Mouse (Mus musculus) inflammation-experienced regulatory T-cells, adult 6 months (primary cell): ENCODE data around the gene Rnf113a2. TPM values are rescaled to one million over a fixed set of nuclear protein-coding genes. Genes with fewer than 3 reads are reported as not detected.
A peak's percentile ranks its signal among the peaks of the same experiment; 100 is the strongest.

ENCODE experiments used
- ATAC-seq: one replicate; pipeline ENCODE4 v1.8.0; 2017
- polyA plus RNA-seq, 3 experiments: library from polyadenylated mRNA; unstranded; fragments of 100-300 nt; shearing (Covaris generic); gene quantifications; one replicate each; pipeline ENCODE4 v1.2.1; 2017

The Rnf113a2 gene
- 10 to 100 TPM; 31.0 to 35.6 (median 31.9) TPM for polyA plus RNA-seq

DNA sequence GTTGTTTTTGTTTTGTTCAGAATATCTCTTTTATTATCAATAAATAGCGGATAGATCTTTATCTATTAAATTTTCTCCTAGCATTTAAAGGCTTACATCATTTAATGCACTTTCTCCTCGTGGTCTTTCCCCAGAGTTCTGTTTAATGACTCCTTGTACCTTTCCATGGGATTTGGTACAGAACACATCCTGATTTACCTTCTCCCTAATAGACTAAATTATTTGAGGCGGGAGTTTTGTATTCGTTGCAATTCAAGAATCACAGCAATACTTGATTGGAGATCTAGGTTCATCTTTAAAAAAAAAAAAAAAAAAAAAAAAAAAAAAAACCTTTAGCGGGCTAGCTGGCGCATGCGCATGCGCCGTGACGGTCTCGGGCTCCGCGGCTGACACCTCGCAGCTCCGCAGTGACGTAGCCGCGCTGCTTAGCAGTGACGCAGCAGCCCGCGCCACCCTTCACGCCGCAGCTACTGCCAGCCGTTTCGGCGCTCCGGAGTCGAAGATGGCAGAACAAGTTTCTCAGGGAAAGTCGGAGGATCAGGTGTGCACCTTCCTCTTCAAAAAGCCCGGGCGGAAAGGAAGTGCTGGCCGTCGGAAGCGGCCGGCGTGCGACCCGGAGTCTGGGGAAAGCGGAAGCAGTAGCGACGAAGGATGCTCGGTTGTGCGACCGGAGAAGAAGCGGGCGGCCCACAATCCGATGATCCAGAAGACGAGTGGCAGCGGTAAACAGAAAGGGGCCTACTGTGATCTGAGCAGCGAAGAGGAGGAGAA lies at the start of gene Rnf113a2:
TSS of gene Rnf113a2 (plus strand) at position 363 of the 771 bp plus-strand sequence.
- ATAC-seq, result peak; percentile 98

DNA sequence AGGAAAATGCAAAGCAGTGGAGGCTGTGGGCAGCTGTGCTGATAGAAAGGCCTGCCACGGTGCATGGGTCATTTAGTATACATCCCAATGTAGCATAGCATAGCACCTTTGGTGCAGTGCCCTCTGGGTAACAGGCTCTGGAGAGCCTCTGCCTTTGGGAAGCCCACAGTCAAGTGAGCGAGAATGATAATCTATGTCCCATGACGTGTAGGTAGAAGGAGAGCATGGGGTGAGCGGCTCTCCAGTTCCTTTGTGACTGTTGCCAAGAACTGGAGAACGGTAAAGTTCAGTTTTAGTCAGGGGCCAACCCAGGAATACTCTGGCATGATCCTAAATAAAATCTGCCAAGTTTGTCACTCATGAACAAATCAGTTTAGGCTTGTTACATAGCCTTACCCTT lies 45.3 kb upstream of the Rnf113a2 start:
- ATAC-seq, result no peak

DNA sequence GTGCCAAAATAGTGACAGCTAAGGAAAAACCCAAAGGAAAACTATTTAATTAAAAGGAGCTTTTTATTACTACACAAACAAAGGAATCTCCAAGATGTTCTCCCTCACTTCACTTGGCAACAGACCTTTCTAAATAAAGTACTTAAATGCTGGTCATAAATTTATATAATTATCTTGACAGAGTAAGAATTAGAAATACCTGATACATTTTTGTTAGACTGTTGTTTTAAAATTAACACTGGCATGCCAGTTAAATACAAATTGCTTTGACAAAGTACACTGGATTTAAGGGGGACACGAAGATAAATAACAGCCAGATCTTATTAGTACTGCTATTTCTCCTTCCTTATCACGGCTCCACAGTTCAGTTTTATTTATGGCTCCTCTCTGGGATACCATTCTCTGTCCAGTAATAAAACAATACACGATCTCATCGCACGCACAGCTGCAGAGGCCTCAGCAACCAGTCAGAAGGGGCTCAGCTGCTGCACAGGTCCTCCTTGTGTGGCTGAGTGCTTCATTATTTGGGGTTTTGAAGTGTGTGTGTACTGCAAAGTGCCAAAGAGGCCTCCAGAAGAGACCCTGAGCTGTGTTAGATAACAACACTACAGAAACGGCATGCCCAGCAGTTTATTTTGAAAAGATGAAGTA lies 43.0 kb upstream of the Rnf113a2 start:
- no peak for ATAC-seq

DNA sequence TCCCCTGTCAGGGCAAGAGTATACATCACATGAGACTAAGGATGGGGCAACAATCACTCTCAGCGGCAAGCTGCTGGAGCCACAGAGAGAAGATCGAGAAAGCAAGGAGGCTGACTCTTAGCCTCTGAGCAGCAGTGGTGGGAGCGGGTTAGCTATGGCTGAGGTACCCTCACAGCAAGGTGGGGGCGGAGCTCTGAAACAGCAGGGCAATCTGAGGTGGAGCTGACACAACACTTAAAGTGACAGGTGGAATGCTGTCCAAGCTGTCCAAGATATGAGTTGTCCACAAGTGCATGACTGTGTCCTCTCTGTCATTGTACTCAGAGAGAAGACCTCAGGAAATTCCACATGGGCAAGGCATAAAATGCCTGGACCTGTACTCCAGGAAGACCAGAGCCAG lies 34.6 kb upstream of the Rnf113a2 start:
- no peak for ATAC-seq

DNA sequence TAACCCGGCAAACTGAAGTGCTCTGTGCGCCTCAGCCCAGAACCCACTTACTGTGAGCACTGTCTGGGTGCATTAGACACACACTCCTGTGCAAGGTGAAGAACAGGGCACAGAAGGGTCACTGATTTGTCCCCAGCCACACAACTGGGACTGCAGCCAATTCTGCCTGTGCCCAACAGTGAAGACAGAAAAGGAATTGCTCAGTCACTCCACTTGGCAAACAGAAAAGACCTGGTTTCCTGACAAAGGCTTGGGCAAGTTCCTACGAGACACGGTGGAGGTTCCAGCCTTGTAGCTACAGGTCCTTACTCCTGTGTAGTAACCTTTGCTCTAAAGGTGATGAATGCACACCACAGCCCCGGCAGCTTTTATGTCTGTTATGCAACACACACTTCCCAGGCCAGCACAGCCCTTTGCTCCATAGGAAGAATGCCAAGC lies 32.3 kb upstream of the Rnf113a2 start:
- ATAC-seq, result no peak

DNA sequence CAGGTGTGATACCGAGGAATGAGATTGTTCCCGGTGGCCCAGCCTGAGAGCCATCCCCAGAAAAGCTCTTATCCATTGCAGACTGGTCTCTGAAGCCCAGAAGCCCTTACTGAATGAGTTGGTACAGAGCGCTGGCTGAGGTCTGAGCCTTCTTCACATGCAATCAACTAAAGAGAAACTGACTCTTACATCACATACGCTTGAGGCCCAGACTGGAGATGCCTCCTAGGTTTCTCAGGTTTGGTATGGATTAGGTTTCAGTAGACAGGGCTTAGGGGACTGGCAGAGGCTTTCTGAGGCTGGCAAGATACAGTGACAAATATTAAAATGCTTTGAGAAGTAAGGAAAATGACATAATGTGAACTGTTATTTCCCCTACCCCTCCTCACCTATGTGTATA lies 31.6 kb upstream of the Rnf113a2 start:
- no peak for ATAC-seq

DNA sequence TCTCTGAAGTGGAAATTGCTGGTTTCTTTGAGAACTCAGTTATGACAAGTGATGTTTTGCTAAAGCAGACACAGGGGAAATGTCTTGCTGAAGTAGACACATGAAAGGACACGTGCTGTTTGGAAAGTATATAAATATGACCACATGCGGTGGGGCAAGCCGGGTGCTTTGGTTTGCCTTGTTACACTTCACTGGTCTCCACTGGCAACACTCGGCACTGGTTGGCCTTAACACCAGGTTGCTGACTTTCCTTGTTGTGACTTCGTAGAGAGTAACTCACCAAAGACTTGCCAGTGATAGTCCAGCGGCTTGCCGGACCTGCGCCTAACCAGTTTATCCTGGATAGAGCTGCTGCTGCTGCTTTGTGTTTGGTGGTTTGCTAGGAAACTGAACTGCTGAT lies 28.9 kb upstream of the Rnf113a2 start:
- ATAC-seq, result no peak

DNA sequence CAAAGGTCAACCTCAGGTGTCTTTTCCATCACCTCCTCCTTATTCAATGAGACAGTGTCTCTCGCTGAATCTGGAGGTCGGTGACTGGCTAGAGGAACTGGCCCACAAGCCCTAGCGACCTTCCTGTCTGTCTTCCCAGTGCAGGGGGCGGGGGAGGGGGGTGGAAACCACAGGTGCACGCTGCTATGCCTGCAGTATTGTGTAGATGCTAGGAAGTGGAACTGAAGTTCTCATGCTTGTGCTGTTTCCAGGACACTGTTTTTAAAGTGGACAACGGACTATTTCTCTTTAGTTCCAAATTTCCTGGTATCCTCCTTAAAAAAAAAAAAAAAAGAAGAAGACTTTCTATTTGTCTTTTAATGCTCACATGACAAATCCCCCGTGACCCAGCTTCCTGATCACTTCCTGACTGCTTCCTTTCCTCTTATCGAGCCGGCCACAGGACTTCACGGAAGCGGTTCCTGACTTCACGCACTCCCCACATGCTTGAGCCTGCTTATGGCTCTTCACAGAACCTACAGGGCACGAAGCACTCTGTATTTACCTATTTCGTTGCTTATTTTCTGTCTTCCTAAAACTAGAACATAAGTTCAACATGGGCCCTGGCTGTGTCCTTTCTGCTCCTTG lies 28.1 kb upstream of the Rnf113a2 start:
- ATAC-seq, result peak; percentile 58

DNA sequence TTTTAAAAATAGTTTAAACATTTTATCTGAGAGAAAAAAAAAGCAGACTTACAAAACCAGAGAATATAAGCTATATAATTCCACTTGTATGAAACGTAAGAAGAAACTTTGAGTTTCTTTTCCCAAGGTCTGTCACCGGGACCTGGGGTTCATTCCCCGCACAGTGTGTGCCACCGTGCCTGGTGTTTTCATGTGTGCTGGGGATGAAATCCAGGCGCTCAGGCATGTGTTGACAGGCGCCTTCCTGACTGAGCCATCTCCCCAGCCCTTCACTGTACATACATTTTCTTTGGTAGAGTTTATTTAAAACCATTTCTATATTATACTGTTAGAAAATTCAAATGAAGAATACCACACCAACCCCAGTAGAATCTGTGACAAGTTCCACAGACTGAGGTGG lies 26.7 kb upstream of the Rnf113a2 start:
- ATAC-seq, result no peak

DNA sequence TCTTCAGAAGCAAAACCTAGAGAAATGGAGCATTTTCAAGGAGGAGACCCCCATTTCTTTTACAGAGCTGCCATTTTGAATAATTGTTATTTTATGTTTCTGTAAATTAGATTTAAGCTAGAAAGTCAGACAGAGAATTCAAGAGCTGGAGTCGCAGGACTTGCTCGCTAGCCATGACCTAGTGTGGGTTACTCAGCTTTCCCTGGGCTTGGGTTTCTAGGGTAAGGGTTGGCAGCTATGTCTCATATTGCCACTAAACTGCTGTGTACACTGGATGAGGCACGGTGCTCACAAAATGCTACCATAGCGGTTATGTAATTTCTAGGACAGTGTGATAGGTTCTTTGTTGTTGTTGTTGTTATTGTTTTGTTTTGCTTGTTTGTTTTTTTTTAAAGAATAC lies 24.3 kb upstream of the Rnf113a2 start:
- ATAC-seq, result no peak

DNA sequence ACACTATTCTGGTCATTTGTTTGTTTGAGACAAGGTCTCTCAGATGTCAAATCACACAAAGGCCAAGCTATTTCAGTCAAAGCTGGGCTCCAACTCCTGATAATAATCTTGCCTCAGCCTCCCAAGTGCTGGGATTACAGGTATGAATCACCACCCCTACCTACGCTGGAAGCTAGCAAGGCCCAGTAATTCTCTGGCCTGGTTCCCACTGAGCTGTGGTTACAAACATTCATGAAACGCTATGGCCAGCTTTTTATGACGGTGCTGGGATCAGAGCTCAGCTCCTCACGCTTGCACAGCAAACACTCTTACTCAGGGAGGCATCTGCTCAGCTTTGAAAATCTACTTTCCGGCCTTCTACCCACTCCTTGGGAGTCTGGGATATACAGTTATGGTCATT lies 23.1 kb upstream of the Rnf113a2 start:
- no peak for ATAC-seq

DNA sequence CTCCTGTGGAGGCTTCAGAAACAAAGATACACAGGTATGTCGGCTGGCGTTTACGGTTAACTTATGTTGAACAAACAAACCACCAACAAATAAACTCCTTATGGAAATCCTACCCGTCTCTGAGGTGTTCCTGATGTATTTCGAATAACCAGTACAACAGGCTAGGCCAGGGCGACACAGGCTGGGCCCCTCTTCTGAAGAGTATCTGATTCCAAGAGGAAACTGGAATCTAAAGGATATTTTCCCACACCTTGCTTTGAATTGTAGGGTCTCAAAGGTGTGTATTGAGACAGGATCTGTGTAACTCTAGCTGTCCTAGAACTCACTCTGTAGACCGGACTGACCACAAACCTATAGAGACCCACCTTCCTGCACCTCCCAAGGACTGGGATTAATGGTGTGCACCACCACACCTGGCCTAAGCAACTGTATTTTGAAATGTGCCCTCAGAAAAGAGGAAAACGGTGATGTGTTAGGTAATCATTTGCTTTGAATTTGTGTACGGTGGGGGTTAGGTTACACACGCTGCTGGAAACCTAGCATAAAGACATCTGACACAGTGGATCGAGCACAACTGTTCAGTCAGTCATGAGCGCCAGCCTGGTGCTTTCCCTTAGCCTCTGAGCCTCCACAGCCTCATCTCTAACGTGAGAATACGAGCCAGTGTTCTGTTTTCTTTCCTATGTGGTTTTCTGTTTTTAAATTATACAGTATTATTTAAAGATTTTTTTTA lies 19.9 kb upstream of the Rnf113a2 start:
- no peak for ATAC-seq

DNA sequence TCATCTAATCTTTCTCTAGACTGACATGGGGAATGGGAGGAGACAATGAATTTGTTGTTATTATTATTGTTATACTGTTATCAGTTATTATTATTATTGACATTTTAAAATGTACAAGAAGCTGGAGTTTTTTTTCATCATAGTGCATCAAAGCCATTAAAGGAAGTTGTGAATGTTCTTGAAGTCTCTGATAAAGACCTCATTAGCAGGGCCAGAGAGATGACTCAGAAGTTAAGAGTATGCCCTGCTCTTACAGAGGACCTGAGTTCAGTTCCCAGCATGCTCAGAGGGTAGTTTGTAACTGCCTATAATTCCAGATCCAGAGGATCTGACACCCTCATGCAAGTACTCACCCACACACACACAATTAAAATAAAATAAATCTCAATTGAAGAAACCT lies 19.3 kb upstream of the Rnf113a2 start:
- ATAC-seq, result no peak

DNA sequence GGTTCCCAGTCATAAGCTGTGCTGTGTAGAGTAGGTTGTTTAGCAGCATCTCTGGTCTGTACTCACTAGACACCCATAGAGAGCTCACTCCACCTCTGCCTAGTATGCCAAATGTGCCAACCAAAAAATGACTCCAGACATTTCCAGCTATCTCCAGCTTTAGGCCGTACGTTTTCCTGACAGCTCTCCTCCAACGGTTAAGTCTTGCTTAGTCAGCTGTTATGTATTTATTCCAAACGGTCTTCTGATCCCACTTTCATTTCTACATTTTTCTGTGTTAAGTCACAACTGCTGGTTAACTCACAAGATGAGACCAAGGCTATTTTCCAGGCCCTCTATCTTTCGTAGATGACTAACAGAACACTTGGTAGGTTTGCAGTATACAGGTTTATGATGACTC lies 18.4 kb upstream of the Rnf113a2 start:
- ATAC-seq, result no peak

DNA sequence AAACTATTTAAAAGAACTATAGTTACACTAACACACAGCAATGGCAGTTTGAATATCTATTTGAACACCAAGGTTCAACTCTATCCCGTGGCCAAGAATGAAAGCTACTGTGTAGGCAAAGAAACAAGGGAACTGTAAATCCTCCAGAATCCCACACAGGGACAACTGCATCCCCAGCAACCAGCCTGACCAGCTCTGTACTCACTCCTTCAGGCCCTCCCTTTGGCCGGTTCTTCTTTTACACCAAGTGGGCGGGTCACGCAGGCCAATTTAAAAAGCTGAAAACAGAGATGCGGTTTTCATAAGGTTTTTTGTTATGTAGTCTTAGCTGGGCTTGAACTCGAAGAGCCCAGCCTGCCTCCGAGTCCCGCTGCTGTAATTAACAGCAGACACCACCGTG lies 17.9 kb upstream of the Rnf113a2 start:
- ATAC-seq, result no peak

DNA sequence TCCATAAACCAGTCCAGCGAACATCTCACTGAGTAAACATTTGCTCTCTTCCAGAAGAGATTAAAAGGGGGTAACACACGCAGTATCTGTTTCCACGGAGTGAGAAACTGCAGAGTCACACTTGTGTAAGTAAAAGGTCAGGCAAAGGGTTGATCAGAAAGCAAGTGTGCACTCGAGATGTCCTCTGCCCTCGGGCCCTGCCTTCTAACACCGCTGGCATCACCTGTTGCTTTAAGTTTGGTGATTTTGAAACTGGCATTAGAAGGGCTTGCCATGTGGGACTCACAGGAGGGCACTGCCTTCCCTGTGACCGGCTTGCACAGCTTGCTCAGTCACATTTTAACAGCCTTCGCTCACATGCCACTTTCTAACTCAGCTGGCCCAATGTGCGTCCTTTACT lies 17.3 kb upstream of the Rnf113a2 start:
- ATAC-seq, result no peak

DNA sequence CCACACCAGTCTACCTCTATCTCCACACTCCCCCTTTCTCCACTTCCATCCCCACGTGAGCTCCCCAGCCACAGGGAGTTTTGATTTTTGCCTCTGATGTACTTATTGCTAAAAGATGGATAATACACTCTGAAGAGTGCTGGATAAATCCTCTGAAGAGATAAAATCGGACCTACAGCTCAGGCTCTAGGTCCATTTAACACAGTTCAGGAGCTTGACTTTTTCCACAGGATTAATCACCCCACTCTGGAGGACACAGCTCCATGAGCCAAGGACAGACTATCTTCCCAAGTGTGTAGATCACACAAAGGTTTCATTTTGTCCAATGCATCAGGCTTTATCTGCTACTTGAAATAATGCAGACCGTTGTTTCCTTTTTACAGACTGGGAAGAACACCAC lies 16.9 kb upstream of the Rnf113a2 start:
- ATAC-seq, result no peak

DNA sequence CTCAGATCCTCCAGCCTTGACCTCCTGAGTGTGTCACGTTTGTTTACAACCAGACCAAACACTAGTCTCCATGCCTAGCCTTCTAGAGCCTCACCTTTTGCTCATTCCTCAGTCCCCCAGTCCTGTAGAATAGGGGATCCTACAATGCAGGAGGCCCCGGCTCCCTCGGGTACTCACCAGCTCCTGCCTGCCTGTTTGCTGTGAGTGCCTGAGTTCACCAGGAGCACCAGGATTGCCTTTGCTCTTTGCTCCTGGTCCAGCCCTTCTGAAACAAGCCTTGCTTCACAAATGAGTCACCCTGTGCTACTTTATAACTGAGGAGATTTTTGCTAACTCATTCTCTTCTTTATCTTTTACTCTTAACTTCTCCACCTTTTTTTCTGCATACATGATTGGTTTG lies 16.3 kb upstream of the Rnf113a2 start:
- no peak for ATAC-seq

DNA sequence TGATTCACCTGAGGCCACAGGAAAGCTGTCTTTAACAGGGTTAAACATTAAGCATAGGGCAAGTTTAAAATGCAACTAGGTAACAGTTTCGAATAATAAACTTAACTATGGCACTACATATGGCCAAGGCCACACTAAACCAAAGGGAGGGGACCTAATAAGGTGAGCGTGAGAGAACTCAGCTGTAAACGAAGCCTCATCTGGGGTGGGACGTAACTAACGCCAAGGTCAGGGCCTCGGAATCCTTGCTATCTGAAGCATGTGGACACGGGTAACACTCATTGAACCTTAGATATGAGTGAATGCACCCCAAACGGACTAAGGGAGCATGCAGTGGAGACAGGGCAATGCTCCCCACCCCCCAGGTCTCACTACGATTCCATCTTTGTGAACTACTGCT lies 14.1 kb upstream of the Rnf113a2 start:
- no peak for ATAC-seq

DNA sequence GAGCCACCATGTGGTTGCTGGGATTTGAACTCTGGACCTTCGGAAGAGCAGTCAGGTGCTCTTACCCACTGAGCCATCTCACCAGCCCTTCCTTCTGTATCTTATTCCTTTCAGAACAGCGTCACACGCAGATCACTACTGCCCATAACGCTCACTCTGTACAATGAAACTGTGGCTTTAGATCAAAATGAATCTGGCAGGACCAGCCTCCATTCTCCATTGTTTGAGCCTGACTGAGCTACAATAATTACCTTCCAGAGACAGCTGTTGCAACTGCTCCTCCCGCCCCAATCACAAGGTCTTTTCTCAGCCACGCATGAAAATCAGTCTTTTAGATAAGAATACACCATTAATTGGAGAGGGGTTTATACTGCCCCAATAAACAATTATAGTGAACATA lies 12.5 kb upstream of the Rnf113a2 start:
- ATAC-seq, result no peak

DNA sequence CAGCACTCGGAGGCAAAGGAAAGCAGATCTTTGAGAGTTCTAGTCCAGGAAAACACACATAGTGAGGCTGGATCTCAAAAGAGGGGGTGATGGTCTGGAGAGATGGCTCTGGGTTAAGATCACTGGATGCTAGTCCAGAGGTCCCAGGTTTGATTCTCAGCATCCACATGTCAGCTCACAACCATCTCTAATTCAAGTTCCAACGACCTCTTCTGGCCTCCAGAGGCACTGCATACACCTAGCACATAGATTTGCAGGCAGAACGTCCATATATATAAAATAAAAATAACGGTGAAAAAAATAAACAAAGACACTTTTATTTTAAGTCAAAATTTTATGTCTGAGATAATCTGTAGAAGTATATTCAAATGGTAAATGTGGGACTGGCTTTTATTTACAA lies 9.7 kb upstream of the Rnf113a2 start:
- ATAC-seq, result no peak

DNA sequence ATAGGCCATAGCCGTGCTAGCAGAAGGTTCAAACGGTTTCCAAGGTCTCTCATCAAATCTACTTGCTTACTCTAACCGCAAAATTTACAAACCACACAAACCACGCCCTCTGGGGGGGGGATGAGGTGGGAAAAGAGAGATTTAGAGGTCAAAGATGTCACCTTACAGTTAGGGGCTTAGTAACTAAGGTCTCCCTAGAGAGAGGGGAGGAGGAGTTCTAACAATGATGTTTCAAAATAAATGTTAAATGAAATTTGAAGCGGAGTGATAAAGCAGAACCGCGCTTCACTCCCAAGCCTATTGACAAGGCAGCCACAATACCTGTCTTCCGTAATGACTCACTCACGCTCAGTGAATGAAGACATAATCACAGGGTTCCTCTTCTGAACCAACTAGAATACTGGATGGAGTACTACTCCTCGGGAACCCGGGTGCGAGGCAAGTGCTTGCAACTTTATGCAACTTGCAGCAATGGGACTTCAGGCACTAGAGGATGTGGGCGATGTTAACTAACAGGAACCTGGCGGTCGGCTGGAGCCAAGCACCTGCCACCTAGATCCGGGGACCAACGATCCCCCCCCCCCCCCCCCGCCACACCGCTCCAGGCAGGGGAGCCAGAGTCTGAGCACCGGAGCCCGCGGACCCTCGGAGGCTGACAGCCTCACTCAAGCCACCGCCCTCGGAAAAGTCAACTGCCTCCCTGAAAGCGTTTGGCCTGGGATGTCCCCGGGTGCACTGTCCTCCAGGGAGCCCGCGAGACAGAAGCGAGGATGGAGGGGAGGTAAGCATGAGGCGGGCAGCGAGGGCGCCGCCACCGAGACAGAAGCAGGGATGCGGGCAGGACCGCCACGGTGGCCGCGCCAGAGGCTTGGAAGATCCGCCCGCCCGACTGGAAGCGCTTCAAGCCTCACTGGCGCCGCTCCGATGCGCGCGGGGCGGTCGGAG lies 8.8 kb upstream of the Rnf113a2 start:
- peak; percentile 79 for ATAC-seq
